Mouse (Mus musculus) midbrain, embryonic 10.5 days (tissue): ENCODE data around the gene Zfp383. TPM values are rescaled to one million over a fixed set of nuclear protein-coding genes. Genes with fewer than 3 reads are reported as not detected.
A peak's percentile ranks its signal among the peaks of the same experiment; 100 is the strongest.
"Not testable (repeated sequence)": the region's sequence is repeated elsewhere in the genome, so short reads cannot be mapped to it uniquely, and the experiment has no call there.

Source experiments
- DNase-seq: peaks from one replicate; pipeline ENCODE4 v3.0.0-alpha.2; 2017; ENCODE audit warnings: low spot score
- H3K27ac ChIP-seq: fragments of 300-500 bp; sonication (generic); replicated peaks from 2 replicates; pipeline ENCODE4 v1.5.1; 2016; ENCODE audit warnings: mild to moderate bottlenecking
- H3K27me3 ChIP-seq: fragments of 300-500 bp; sonication (generic); 2 replicates; pipeline ENCODE4 v1.6.1; 2016; ENCODE audit warnings: low read depth, mild to moderate bottlenecking; ENCODE audit not compliant: poor library complexity, severe bottlenecking
- H3K36me3 ChIP-seq: fragments of 300-500 bp; sonication (generic); 2 replicates; pipeline ENCODE4 v1.6.1; 2016; ENCODE audit warnings: mild to moderate bottlenecking, moderate library complexity
- H3K4me1 ChIP-seq: fragments of 300-500 bp; sonication (generic); 2 replicates; pipeline ENCODE4 v1.6.1; 2016
- H3K4me3 ChIP-seq: fragments of 300-500 bp; sonication (generic); 2 replicates; pipeline ENCODE4 v1.5.1; 2016; ENCODE audit warnings: mild to moderate bottlenecking, moderate library complexity
- H3K9me3 ChIP-seq: fragments of 300-500 bp; sonication (generic); replicated peaks from 2 replicates; pipeline ENCODE4 v1.6.1; 2016; ENCODE audit warnings: mild to moderate bottlenecking
- WGBS: fragments of 180-500 bp; shearing (Covaris S2); methylation state at CpG from one replicate; pipeline ENCODE4 v1.1.7; 2016; 5-methylcytosine and 5-hydroxymethylcytosine counted together
- microRNA-seq: library from miRNA; unstranded; fragments of <30 nt; microRNA quantifications from one replicate; pipeline ENCODE4, GENCODE M21; 2017
- polyA plus RNA-seq: library from polyadenylated mRNA; unstranded; fragments of >200 nt; fragmentation: Nextera tagmentation; extraction: Ambion mirVana; gene quantifications from 2 replicates; pipeline ENCODE4 v1.2.1, GENCODE M21; 2016

Zfp383 gene
- polyA plus RNA-seq, 1 experiment from 2014 or later = 5.4 TPM

GRCm38 (mm10) chr7:29953086-29953485 lies 45.1 kb downstream of the Zfp383 start:
- Histone ChIP-seq H3K9me3 (no peaks in the 10 kb centered on the region), H3K27ac (peak overlapping the region; percentile 96), H3K4me3 (peak overlapping the region; percentile 71), H3K36me3 (peaks cover 33% of the 10 kb centered on the region), H3K4me1 (peaks cover 10% of the 10 kb centered on the region), H3K27me3 (no peaks in the 10 kb centered on the region)
- WGBS = 59% methylated on average over 10 of the region's 10 CpGs
- no peak for DNase-seq

GRCm38 (mm10) chr7:29953513-29954401 lies 45.7 kb downstream of the Zfp383 start, which contains the start of gene Zfp74:
Gene Zfp74 (minus strand): TSS chr7:29954089.
- peak; percentile 87 for DNase-seq
- WGBS = 3% methylated on average over 52 of the region's 52 CpGs

GRCm38 (mm10) chr7:29954731-29955130 lies 46.7 kb downstream of the Zfp383 start:
- WGBS = 22% methylated on average over 4 of the region's 4 CpGs
- Histone ChIP-seq H3K4me3 (peak overlapping the region; percentile 71), H3K4me1 (peaks cover 10% of the 10 kb centered on the region), H3K36me3 (peaks cover 18% of the 10 kb centered on the region), H3K27ac (no peak overlapping the region), H3K27me3 (no peaks in the 10 kb centered on the region), H3K9me3 (no peaks in the 10 kb centered on the region)
- DNase-seq = peak; percentile 46

More at GRCm38 (mm10) chr7:29953513-29954401, 45.7 kb downstream of the Zfp383 start, which contains the start of gene Zfp74:
- peaks cover 27% of the 10 kb centered on the region for H3K36me3 ChIP-seq
- no peaks in the 10 kb centered on the region for H3K9me3 ChIP-seq
- H3K4me1 ChIP-seq = peaks cover 10% of the 10 kb centered on the region
- H3K27me3 ChIP-seq = no peaks in the 10 kb centered on the region
- H3K4me3 ChIP-seq = peak within 1 kb of the TSS; percentile 71
- peak within 1 kb of the TSS; percentile 96 for H3K27ac ChIP-seq

- Histone ChIP-seq H3K27ac (no peak overlapping the region), H3K9me3 (no peaks in the 10 kb centered on the region), H3K4me1 (peaks cover 10% of the 10 kb centered on the region), H3K4me3 (no peak overlapping the region), H3K27me3 (no peaks in the 10 kb centered on the region), H3K36me3 (peaks cover 3% of the 10 kb centered on the region)
- 71% methylated on average over 9 of the region's 10 CpGs for WGBS
- DNase-seq = no peak
These were observed 48.2 kb downstream of the Zfp383 start for GRCm38 (mm10) chr7:29956257-29956656.

- Histone ChIP-seq H3K4me1 (0 out of 2 replicates have a peak, but pooled peaks cover 5% of the 10 kb centered on the region), H3K27me3 (no peaks in the 10 kb centered on the region), H3K9me3 (peaks cover 8% of the 10 kb centered on the region; the same call in 1 of the 2 replicates), H3K36me3 (no peaks in the 10 kb centered on the region), H3K27ac (no peak overlapping the region), H3K4me3 (no peak overlapping the region)
- DNase-seq = no peak
- WGBS = 88% methylated on average over 11 of the region's 11 CpGs
These were observed 50.2 kb downstream of the Zfp383 start for GRCm38 (mm10) chr7:29958125-29958724.

- H3K4me3 ChIP-seq = no peak overlapping the region
- peaks cover 8% of the 10 kb centered on the region; the same call in 1 of the 2 replicates for H3K9me3 ChIP-seq
- H3K27me3 ChIP-seq = no peaks in the 10 kb centered on the region
- no peak for DNase-seq
- no peaks in the 10 kb centered on the region for H3K4me1 ChIP-seq
- no peaks in the 10 kb centered on the region for H3K36me3 ChIP-seq
- H3K27ac ChIP-seq = no peak overlapping the region
- 69% methylated on average over 3 of the region's 3 CpGs for WGBS
These were observed 51.0 kb downstream of the Zfp383 start for GRCm38 (mm10) chr7:29959004-29959403.

GRCm38 (mm10) chr7:29965115-29965810 lies 57.2 kb downstream of the Zfp383 start:
- not testable (repeated sequence) for H3K4me3 ChIP-seq, DNase-seq, H3K27me3 ChIP-seq, H3K36me3 ChIP-seq, H3K4me1 ChIP-seq, H3K27ac ChIP-seq
- H3K9me3 ChIP-seq = peaks cover 14% of the 10 kb centered on the region; the same call in 1 of the 2 replicates
- 49% methylated on average over 39 of the region's 39 CpGs for WGBS

Small RNA genes within 50 kb of the gene (microRNA-seq; reads per million reads assigned to microRNA genes)
- not detected for gene Mir7668

Other genes with a start within 250 kb of the Zfp383 start
- gene Catsperg2, start 181.2 kb upstream of the Zfp383 start, polyA plus RNA-seq = 0.05 and 0.06 TPM in 2 replicates
- 10.9 and 14.6 TPM in 2 replicates for gene Zfp84, start 139.7 kb upstream of the Zfp383 start, polyA plus RNA-seq
- gene Zfp30, start 124.2 kb upstream of the Zfp383 start, polyA plus RNA-seq = 6.8 and 8.3 TPM in 2 replicates
- 12.7 and 17.5 TPM in 2 replicates for gene Zfp790, start 92.1 kb upstream of the Zfp383 start, polyA plus RNA-seq
- 9.7 and 10.3 TPM in 2 replicates for gene Zfp940, start 54.6 kb upstream of the Zfp383 start, polyA plus RNA-seq
- gene Zfp420, start 48.2 kb upstream of the Zfp383 start, polyA plus RNA-seq = 8.8 and 9.3 TPM in 2 replicates
- 10.6 and 12.8 TPM in 2 replicates for gene Zfp27, start 1.7 kb upstream of the Zfp383 start, polyA plus RNA-seq
- gene Zfp74, start 45.9 kb downstream of the Zfp383 start, polyA plus RNA-seq = 12.7 and 15.8 TPM in 2 replicates
- gene Zfp568, start 75.7 kb downstream of the Zfp383 start, polyA plus RNA-seq = 22.8 and 23.3 TPM in 2 replicates
- 4.1 and 4.4 TPM in 2 replicates for gene Zfp14, start 143.2 kb downstream of the Zfp383 start, polyA plus RNA-seq
- gene Zfp82, start 164.7 kb downstream of the Zfp383 start, polyA plus RNA-seq = 6.8 and 9.2 TPM in 2 replicates
- gene Gm26920, start 182.2 kb downstream of the Zfp383 start, polyA plus RNA-seq = 1.3 and 2.2 TPM in 2 replicates
- 14.3 and 18.5 TPM in 2 replicates for gene Zfp566, start 182.3 kb downstream of the Zfp383 start, polyA plus RNA-seq
- 113 and 116 TPM in 2 replicates for gene Zfp260, start 186.6 kb downstream of the Zfp383 start, polyA plus RNA-seq
- 10.6 and 13.0 TPM in 2 replicates for gene Zfp382, start 213.7 kb downstream of the Zfp383 start, polyA plus RNA-seq